Mouse (Mus musculus): ENCODE data around the gene Spem2.
"Not testable (repeated sequence)": the region's sequence is repeated elsewhere in the genome, so short reads cannot be mapped to it uniquely, and the experiment has no call there.

Gene Spem2

DNA sequence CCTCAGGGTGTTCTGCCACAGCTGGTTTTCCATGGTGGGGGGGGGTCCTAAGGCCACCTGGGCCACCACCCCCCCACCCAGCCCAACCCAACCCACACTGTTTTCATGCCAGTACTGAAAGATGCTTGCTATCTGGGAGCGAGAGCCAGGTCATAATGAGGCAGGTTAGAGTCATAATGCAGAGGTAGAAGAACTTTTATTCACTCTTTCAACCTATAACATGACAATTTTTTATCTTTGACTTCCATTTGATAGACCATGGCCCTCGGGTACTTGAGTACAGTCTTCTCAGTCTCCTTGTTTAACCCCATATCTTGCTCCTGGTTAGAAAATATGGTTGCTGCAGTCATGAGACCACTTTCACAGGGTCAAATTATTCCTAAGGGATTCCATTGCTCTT, at the start of gene Spem2:
Gene Spem2 (minus strand): TSS at position 101 of the 400 bp plus-strand sequence.
- no peak for DNase-seq (ENCODE audit: low read depth)

GRCm38 (mm10) chr11:69867335-69867734, 49.1 kb upstream of the Spem2 start:
- DNase-seq (ENCODE audit: low read depth) = no peak

DNA sequence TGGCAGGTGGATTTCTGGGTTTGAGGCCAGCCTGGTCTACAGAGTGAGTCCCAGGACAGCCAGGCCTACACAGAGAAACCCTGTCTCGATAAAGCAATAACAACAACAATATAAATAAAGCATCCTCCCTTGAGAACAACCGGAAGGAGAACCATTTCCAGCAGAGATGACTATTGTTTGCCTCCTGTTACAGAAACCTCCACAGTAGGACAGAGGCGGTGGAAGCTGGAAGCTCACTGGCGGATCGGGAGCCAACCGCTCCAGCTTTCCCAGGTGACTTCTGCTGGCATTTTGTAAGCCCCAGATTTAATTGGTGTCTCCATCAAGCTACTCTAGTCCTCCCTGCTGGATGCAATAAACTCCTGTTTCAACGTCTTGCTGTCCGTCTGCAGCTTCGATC, 47.3 kb upstream of the Spem2 start:
- DNase-seq (ENCODE audit: low read depth) = no peak

- DNase-seq (ENCODE audit: low read depth) = no peak
Measured at GRCm38 (mm10) chr11:69864138-69864860, 46.0 kb upstream of the Spem2 start.

DNA sequence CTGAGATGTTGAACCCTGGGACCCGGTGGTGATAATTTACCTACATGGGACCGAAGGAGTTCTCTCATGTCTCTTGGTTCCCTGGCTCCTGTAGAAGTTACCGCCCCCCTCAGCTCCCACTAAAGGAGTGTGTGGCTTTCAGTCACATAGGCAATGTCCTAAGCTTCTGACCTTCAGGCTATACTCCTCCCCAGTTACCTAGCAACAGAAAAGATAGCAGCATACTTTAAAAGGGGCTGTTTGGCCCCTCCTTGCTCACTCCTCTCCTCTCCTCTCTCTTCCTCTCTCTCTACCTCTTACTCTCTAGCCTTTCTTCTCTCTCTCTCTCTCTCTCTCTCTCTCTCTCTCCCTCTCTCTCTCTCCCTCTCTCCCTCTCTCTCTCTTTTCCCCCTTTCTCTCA, 45.5 kb upstream of the Spem2 start:
- DNase-seq (ENCODE audit: low read depth) = not testable (repeated sequence)

- DNase-seq (ENCODE audit: low read depth) = no peak
Measured at GRCm38 (mm10) chr11:69858113-69858998, 40.1 kb upstream of the Spem2 start, which contains the start of gene Tnk1. Gene Tnk1 (minus strand): TSS chr11:69858730.

GRCm38 (mm10) chr11:69855347-69855746, 37.1 kb upstream of the Spem2 start:
- DNase-seq (ENCODE audit: low read depth) = no peak

- no peak for DNase-seq (ENCODE audit: low read depth)
Measured at GRCm38 (mm10) chr11:69854680-69855079, 36.4 kb upstream of the Spem2 start.

GRCm38 (mm10) chr11:69853994-69854393, 35.7 kb upstream of the Spem2 start:
- peak; percentile 73 for DNase-seq (ENCODE audit: low read depth)

GRCm38 (mm10) chr11:69850754-69851153, 32.5 kb upstream of the Spem2 start:
- no peak for DNase-seq (ENCODE audit: low read depth)

- no peak for DNase-seq (ENCODE audit: low read depth)
Measured at GRCm38 (mm10) chr11:69849884-69850283, 31.6 kb upstream of the Spem2 start.

DNA sequence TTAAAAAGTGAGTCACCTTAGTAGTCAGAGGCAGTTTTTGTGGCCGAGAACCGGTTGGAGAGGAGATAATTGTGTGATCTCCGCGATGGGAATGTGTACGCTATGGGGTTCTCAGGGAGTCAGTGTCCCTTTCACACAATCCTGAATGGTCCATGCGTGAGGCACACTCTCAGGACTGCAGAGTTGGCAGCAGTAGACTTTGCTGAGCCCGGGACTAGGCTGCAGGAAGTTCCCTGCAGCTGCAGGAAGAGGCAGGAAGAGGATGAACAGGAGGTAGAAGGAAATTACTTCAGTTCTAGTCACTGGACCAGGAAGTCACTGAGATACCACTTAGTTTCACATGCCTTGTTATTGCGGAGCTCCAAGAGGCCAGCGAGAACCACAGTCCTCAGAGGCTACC, 30.9 kb upstream of the Spem2 start:
- no peak for DNase-seq (ENCODE audit: low read depth)

GRCm38 (mm10) chr11:69848021-69848420, 29.8 kb upstream of the Spem2 start:
- DNase-seq (ENCODE audit: low read depth) = no peak

- DNase-seq (ENCODE audit: low read depth) = no peak
Measured at GRCm38 (mm10) chr11:69846738-69847688, 28.7 kb upstream of the Spem2 start.

- peak; percentile 87 for DNase-seq (ENCODE audit: low read depth)
Measured at GRCm38 (mm10) chr11:69846198-69846680, 28.0 kb upstream of the Spem2 start, which contains the start of gene Plscr3. Gene Plscr3 (plus strand): TSS chr11:69846376.

DNA sequence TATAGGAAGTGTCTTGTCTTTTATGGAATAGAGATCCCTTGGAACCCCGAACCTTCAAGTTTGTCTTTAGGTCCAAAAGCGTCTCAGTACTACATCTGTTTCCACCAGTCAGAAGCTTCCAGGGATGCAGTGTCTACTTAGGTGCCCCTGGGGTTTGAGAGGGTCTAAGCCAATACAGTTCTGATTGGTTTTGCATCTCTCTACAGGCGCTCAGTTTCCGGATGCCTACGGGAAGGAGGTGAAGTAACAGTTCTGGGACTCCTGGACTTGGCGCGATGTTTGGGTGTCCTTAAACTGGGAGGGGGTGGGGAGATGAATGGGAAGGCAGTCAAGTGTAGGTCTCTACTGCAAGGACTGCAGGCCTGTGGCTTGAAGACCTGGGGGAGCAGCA, 20.4 kb upstream of the Spem2 start:
- no peak for DNase-seq (ENCODE audit: low read depth)

GRCm38 (mm10) chr11:69837952-69838713, 19.9 kb upstream of the Spem2 start, which contains the start of gene Tmem256:
Gene Tmem256 (plus strand): TSS chr11:69838514.
- DNase-seq (ENCODE audit: low read depth) = peak; percentile 98

DNA sequence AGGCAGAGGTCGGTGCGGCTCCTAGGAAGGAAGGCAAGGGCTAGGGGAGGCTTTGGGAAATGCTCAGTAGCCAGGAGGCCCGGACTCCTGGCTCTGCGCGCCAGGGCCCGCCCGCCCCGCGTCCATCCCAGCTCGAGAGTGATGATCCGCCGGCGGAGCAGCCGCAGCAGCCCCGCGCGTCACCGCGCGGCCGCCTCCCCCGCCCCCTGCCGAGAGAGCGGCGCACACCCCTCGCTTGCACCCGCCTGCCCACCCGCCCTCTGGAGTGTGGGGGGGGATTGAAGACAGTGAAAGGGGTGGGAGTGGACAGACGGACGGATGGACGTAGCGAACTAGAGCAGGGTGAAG, 19.3 kb upstream of the Spem2 start, which contains the start of gene Nlgn2:
Gene Nlgn2 (minus strand): TSS at position 181 of the 348 bp plus-strand sequence.
- DNase-seq (ENCODE audit: low read depth) = peak; percentile 57

DNA sequence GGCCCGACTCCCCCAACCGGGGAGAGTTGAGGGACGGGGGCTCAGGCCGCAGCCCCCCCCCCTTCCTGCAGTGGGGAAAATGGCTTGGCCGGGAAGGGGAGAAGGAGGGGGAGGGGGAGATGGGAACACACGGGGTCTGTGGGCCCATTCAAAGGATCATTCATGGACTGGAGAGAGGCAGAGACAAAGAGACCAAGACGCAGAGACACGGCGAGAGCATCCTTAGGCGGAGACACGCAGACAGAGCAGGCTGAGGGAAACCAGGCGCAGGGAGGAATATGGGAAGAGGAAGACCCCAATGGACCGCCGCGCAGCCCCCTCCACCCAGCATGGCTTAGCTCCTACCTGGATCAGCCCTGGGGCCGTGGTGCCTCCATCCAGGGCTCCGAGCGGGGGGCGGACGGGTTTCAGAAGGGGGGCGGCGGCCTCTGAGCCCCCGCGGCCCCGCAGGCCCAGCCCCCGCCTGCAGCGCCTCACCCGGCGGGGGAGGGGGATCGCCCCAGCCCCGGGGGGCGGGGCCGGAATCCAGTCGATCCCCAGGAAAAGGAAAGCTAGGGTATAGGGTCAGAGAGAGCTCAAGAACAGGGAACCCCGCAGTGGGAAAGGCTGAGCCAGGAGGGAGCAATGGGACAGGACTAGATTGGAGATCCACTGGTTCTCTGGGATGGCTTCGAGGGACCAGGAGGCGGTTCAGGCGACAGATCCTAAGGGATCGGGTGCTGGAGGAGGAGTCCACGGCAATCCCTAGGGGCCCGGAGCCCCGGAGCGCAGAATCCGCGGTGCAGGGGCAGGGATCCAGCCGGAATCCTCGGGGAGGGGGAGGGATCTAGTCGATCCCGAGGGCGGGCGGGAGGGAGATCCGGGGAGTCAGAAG, 18.7 kb upstream of the Spem2 start:
- no peak for DNase-seq (ENCODE audit: low read depth)

DNA sequence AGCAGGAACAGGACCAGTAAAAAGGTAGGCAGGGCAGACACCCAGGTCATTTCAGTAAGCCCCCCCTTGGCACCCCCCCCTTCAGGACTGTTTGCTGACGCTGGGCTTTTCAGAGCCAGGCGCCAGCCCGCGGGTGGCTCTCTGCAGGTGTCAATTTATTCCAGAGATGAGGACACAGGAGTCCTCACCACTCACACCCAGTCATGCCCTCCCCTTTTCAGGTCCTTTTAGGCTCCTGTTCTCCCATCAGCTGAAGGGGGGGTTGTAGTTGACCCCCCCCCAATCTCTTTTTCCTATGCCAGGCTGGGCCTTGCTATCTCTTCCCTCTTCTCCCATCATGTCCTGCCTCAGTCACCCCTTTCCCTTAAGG, 17.7 kb upstream of the Spem2 start:
- DNase-seq (ENCODE audit: low read depth) = no peak

All from c-Kit-positive CD71-negative TER-119-negative erythroid progenitor cells, embryonic 14.5 days (primary cell).